Mouse (Mus musculus) central nervous system, embryonic 11.5 days (tissue): ENCODE measurements around the gene Xirp1. TPM values are rescaled to one million over a fixed set of nuclear protein-coding genes. Genes with fewer than 3 reads are reported as not detected.

Experiments
- polyA plus RNA-seq: library from polyadenylated mRNA; depleted of rRNA; stranded (reverse); fragments of >200 nt; gene quantifications from 2 replicates; pipeline ENCODE4 v1.2.3, GENCODE M21; 2012; rRNA removed

The Xirp1 gene
- polyA plus RNA-seq, result 0.37 and 0.86 TPM in 2 replicates

DNA sequence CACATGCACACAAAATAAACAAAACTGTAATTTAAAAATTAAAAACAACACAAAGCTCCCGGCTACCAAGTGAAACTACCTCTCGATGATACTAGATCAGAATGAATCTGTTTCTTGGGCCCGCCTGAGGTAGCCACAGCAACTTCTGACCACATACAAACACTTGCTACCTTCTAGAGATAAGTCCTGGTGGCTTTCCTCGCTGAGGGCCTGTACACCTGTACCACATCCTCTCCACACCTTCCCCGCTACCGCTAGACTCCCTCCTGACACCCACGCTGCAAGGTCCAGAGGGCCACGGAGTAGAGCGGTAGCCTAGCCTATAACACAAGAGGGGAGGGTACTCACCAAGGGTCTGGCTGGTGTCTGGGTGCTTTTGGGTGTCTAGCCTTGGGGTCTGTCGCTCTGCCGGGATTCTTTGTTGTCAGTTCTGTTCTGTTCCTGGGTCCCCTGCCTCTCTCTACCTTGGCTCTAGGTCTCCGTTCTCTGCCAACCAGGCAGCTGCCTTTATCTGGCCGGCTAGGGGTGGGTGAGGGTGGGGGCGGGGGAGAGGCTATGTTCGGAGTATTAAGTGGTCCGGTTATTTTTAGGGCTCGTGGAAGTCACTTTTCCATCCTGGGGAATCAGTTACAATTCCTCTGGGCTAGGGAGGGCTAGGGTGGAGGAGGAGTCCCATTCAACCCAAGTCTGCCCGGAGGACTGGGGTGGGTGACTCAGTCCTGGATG is at the start of gene Xirp1:
Gene Xirp1, minus strand, starts transcription at position 513 of the 726 bp plus-strand sequence.

DNA sequence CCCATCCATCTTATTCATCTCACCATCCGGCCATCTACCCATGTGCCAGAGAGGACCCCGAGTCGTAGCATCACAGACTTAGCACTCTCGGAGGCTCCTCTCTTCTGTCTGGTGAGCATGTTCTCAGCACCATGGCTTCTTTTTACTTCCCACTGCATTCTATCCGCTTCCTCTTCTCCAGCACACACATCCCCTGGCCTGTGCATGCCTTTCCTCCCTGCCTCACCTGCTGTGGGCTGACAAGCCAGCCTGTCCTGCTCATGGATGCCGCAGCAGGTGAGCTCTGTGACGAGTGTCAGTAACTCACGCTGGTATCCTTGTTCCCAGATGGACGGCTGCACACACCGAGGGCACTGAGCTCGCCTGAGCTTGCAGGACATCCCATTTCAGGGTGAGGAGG is 46.4 kb upstream of the Xirp1 start, which contains the start of gene Cx3cr1:
Gene Cx3cr1, minus strand, starts transcription at position 101 of the 400 bp plus-strand sequence.

DNA sequence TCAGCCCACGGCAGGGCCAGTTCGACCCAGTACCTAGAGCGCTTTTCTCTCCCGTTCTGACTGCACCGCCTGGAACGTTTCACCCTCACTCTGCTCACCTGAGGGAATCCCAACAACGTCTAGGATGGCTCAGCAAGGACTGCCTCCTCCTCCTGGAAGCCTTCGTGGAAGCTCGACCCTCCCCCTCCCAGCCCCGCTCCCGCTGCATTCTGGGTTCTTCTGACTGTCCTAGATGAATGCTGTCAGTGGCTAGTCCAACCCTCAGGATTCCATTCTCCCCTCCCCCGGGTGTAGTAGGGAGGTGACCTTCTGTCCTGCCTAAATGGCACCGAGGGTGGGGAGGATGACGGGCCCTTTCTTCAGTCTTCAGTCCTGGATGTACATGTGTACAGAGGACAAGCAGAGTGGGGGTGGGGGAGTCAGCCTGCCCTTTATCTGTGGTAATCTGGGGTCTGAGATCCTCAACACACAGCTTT is 38.8 kb downstream of the Xirp1 start, which contains the start of gene Csrnp1:
Gene Csrnp1, minus strand, starts transcription at position 123 of the 476 bp plus-strand sequence.

Other genes starting within 250 kb of the Xirp1 start
- gene Scn11a, start 198.1 kb downstream of the Xirp1 start, polyA plus RNA-seq, result 0.31 and 0.40 TPM in 2 replicates
- 66.8 and 74.7 TPM in 2 replicates for gene Wdr48, start 128.7 kb downstream of the Xirp1 start, polyA plus RNA-seq
- gene Gorasp1, start 86.0 kb downstream of the Xirp1 start, polyA plus RNA-seq, result 13.2 and 16.4 TPM in 2 replicates
- 0.42 and 0.47 TPM in 2 replicates for gene Ttc21a, start 86.0 kb downstream of the Xirp1 start, polyA plus RNA-seq
- gene Csrnp1, start 38.9 kb downstream of the Xirp1 start, polyA plus RNA-seq, result 4.1 and 4.9 TPM in 2 replicates
- 2.8 and 4.7 TPM in 2 replicates for gene Cx3cr1, start 46.3 kb upstream of the Xirp1 start, polyA plus RNA-seq
- gene Ccr8, start 68.5 kb upstream of the Xirp1 start, polyA plus RNA-seq, result not detected in 2 replicates
- 34.7 and 35.3 TPM in 2 replicates for gene Slc25a38, start 86.8 kb upstream of the Xirp1 start, polyA plus RNA-seq
- 2,315 and 2,737 TPM in 2 replicates for gene Rpsa, start 104.1 kb upstream of the Xirp1 start, polyA plus RNA-seq
- gene Mobp, start 126.1 kb upstream of the Xirp1 start, polyA plus RNA-seq, result 0.24 and 0.30 TPM in 2 replicates